Mouse (Mus musculus) olfactory bulb, adult 2 months (tissue): Measurements from ENCODE around the gene Adamts17.

Source experiments
- CTCF ChIP-seq: fragments of 200-500 bp; IDR thresholded peaks from 2 replicates; pipeline ENCODE4 v1.5.1; 2012; ENCODE audit warnings: low read depth, mild to moderate bottlenecking, low read length, moderate library complexity; ENCODE audit not compliant: insufficient read depth
- POLR2A ChIP-seq: fragments of 200-500 bp; IDR thresholded peaks from 2 replicates; pipeline ENCODE4 v1.6.1; 2012; ENCODE audit warnings: mild to moderate bottlenecking, low read depth, low read length, moderate library complexity; ENCODE audit not compliant: insufficient read depth

DNA sequence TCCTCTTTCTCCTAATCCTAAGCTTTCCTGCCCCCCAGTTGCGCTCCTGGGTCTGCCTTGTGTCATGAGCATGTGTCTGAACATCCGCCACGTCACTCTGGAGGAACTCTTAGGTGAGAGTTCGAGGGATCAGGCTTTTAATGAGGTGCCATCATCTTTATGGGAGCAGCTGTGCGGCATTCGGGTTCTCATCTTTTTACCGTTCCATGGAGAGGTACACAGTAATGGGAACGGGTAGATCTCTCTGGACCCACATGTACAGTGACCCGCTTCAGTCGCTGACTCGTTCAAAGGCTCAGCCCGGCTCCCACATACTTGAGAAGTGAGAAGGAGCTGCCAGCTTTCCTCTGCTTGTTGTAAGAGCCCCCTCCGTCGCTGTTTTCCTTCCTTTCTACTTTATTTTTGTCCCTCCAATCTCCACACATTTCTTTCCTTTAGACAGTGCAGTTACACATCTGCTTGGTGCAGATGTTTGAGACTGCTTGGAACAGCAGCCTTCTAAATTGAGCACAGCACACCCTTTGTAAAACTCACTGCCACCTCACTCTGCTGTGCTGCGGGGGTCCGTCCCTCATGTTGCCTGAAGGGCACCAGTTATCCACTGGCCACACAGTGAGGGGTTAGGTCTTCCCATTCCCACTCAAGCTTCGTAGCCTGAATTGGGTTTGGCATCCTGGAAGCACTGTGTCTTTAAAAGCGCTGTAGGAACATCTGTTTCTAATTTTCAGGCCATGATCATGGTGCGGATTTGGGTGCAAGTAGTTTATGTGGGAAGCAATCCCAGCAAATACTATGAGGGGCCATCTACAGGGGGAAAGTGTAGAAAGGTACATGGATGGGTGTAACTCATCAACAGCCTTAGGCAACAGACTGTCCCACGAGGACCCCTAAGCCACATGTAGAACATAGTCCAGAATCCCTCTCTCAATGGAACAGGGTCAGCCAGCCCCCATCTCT lies 186.9 kb downstream of the Adamts17 start:
- no peak for TF ChIP-seq CTCF
- no peak for TF ChIP-seq POLR2A
